Mouse (Mus musculus) MEL (cell line): ENCODE measurements around the gene Ier3. TPM values are rescaled to one million over a fixed set of nuclear protein-coding genes. Genes with fewer than 3 reads are reported as not detected.

ENCODE experiments used
- DNase-seq: peaks from one replicate; pipeline ENCODE4 v3.0.0; 2011; ENCODE audit warnings: low read depth, low spot score
- H3K27ac ChIP-seq: 2 replicates; pipeline ENCODE4 v1.5.1; 2012; ENCODE audit warnings: low read depth, mild to moderate bottlenecking, control low read depth, low read length, moderate library complexity; ENCODE audit not compliant: control insufficient read depth
- H3K27me3 ChIP-seq, 2 experiments: fragments of 150-350 bp in 1 of 2; sonication (generic) in 1 of 2; 2 replicates each; pipeline ENCODE4 v1.6.1; 2012; ENCODE audit warnings: low read length in 2 of 2, mild to moderate bottlenecking in 2 of 2, improper control_type of control experiment in 1 of 2, moderate library complexity in 1 of 2; ENCODE audit not compliant: insufficient read depth in 2 of 2, control insufficient read depth in 1 of 2
- H3K36me3 ChIP-seq, 2 experiments: 2 replicates each; pipeline ENCODE4 v1.6.1; 2012 to 2014; ENCODE audit warnings: low read length in 2 of 2, improper control_type of control experiment in 1 of 2, inconsistent platforms in 1 of 2, mild to moderate bottlenecking in 1 of 2; ENCODE audit not compliant: insufficient read depth in 2 of 2, control insufficient read depth in 1 of 2
- H3K4me1 ChIP-seq, 2 experiments: fragments of 150-350 bp in 1 of 2; sonication (generic) in 1 of 2; 2 replicates each; pipeline ENCODE4 v1.6.1; 2012; ENCODE audit warnings: low read length in 2 of 2, improper control_type of control experiment in 1 of 2, mild to moderate bottlenecking in 1 of 2; ENCODE audit not compliant: insufficient read depth in 2 of 2, control insufficient read depth in 1 of 2
- H3K4me3 ChIP-seq, 2 experiments: fragments of 150-350 bp in 1 of 2; sonication (generic) in 1 of 2; 2 replicates each; pipeline ENCODE4 v1.5.1; 2012; ENCODE audit warnings: low read depth in 2 of 2, low read length in 2 of 2, mild to moderate bottlenecking in 2 of 2, moderate library complexity in 2 of 2, control low read depth in 1 of 2, improper control_type of control experiment in 1 of 2; ENCODE audit not compliant: control insufficient read depth in 1 of 2, insufficient read depth in 1 of 2
- H3K79me2 ChIP-seq: 2 replicates; pipeline ENCODE4 v1.6.1; 2012; ENCODE audit warnings: mild to moderate bottlenecking, low read length, moderate library complexity; ENCODE audit not compliant: control insufficient read depth, poor library complexity, insufficient read depth
- H3K9ac ChIP-seq: 2 replicates; pipeline ENCODE4 v1.6.1; 2012; ENCODE audit warnings: low read depth, mild to moderate bottlenecking, control low read depth, low read length, moderate library complexity; ENCODE audit not compliant: control insufficient read depth, poor library complexity, severe bottlenecking
- H3K9me3 ChIP-seq: fragments of 150-350 bp; sonication (generic); replicated peaks from 2 replicates; pipeline ENCODE4 v1.6.1; 2012; ENCODE audit warnings: mild to moderate bottlenecking, low read length, improper control_type of control experiment, moderate library complexity; ENCODE audit not compliant: insufficient read depth
- BHLHE40 ChIP-seq: IDR thresholded peaks from 2 replicates; pipeline ENCODE4 v1.6.1; 2012; ENCODE audit warnings: low read depth, mild to moderate bottlenecking, inconsistent platforms, low read length, improper control_type of control experiment, borderline replicate concordance
- CHD2 ChIP-seq: IDR thresholded peaks from 2 replicates; pipeline ENCODE4 v1.6.1; 2011; ENCODE audit warnings: low read length, improper control_type of control experiment
- CTCF ChIP-seq, 3 experiments: IDR thresholded peaks in 2 of 3; conservative IDR thresholded peaks in 1 of 3; 2 replicates each; pipeline ENCODE4 v1.5.1; 2011 to 2012; ENCODE audit warnings: low read length in 3 of 3, low read depth in 2 of 3, mild to moderate bottlenecking in 2 of 3, improper control_type of control experiment in 1 of 3, inconsistent platforms in 1 of 3, mixed read lengths in 1 of 3, moderate library complexity in 1 of 3; ENCODE audit not compliant: control insufficient read depth in 1 of 3, insufficient read depth in 1 of 3, poor library complexity in 1 of 3, severe bottlenecking in 1 of 3
- E2F4 ChIP-seq: IDR thresholded peaks from 2 replicates; pipeline ENCODE4 v1.6.1; 2011; ENCODE audit warnings: low read depth, low read length, improper control_type of control experiment, borderline replicate concordance
- ELF1 ChIP-seq: IDR thresholded peaks from 2 replicates; pipeline ENCODE4 v1.6.1; 2014; ENCODE audit warnings: low read depth, mild to moderate bottlenecking, inconsistent platforms, low read length, improper control_type of control experiment, moderate library complexity
- EP300 ChIP-seq, 2 experiments: IDR thresholded peaks; 2 replicates each; pipeline ENCODE4 v1.6.1; 2011; ENCODE audit warnings: improper control_type of control experiment in 2 of 2, low read length in 2 of 2, low read depth in 1 of 2, mild to moderate bottlenecking in 1 of 2
- ETS1 ChIP-seq: IDR thresholded peaks from 2 replicates; pipeline ENCODE4 v1.6.1; 2012; ENCODE audit warnings: low read depth, mild to moderate bottlenecking, inconsistent platforms, low read length, improper control_type of control experiment, moderate library complexity
- GABPA ChIP-seq: IDR thresholded peaks from 2 replicates; pipeline ENCODE4 v1.6.1; 2012; ENCODE audit warnings: low read depth, mild to moderate bottlenecking, inconsistent platforms, low read length, improper control_type of control experiment, moderate library complexity
- GATA1 ChIP-seq: IDR thresholded peaks from 2 replicates; pipeline ENCODE4 v1.6.1; 2011; ENCODE audit warnings: low read depth, low read length, improper control_type of control experiment
- HCFC1 ChIP-seq: IDR thresholded peaks from 2 replicates; pipeline ENCODE4 v1.6.1; 2012; ENCODE audit warnings: low read depth, mild to moderate bottlenecking, inconsistent platforms, low read length, improper control_type of control experiment, moderate library complexity
- KAT2A ChIP-seq: conservative IDR thresholded peaks from 2 replicates; pipeline ENCODE4 v1.6.1; 2012; ENCODE audit warnings: low read depth, low read length, improper control_type of control experiment, inconsistent platforms
- MAFK ChIP-seq: IDR thresholded peaks from 2 replicates; pipeline ENCODE4 v1.6.1; 2011; ENCODE audit warnings: low read depth, mild to moderate bottlenecking, low read length, improper control_type of control experiment, borderline replicate concordance
- MAX ChIP-seq: IDR thresholded peaks from 2 replicates; pipeline ENCODE4 v1.6.1; 2011; ENCODE audit warnings: low read length, improper control_type of control experiment
- MAZ ChIP-seq: IDR thresholded peaks from 2 replicates; pipeline ENCODE4 v1.6.1; 2012; ENCODE audit warnings: low read depth, mild to moderate bottlenecking, inconsistent platforms, low read length, improper control_type of control experiment
- MYB ChIP-seq: IDR thresholded peaks from 2 replicates; pipeline ENCODE4 v1.6.1; 2011; ENCODE audit warnings: mild to moderate bottlenecking, low read depth, low read length, improper control_type of control experiment
- NELFE ChIP-seq: IDR thresholded peaks from 2 replicates; pipeline ENCODE4 v1.6.1; 2011; ENCODE audit warnings: low read depth, low read length, improper control_type of control experiment
- NRF1 ChIP-seq: IDR thresholded peaks from 2 replicates; pipeline ENCODE4 v1.6.1; 2014; ENCODE audit warnings: low read depth, mild to moderate bottlenecking, inconsistent platforms, low read length, improper control_type of control experiment, moderate library complexity; ENCODE audit not compliant: poor library complexity, insufficient read depth, severe bottlenecking
- POLR2A ChIP-seq, 2 experiments: IDR thresholded peaks; 2 replicates each; pipeline ENCODE4 v1.6.1; 2011 to 2012; ENCODE audit warnings: low read length in 2 of 2, mild to moderate bottlenecking in 2 of 2, control low read depth in 1 of 2, improper control_type of control experiment in 1 of 2, low read depth in 1 of 2, moderate library complexity in 1 of 2; ENCODE audit not compliant: control insufficient read depth in 1 of 2, insufficient read depth in 1 of 2, poor library complexity in 1 of 2
- POLR2AphosphoS2 ChIP-seq: IDR thresholded peaks from 2 replicates; pipeline ENCODE4 v1.6.1; 2011; ENCODE audit warnings: low read length, improper control_type of control experiment
- POLR2AphosphoS5 ChIP-seq: IDR thresholded peaks from 2 replicates; pipeline ENCODE4 v1.6.1; 2012; ENCODE audit warnings: low read depth, borderline replicate concordance, mild to moderate bottlenecking, inconsistent platforms, low read length, moderate library complexity, mixed read lengths
- RCOR1 ChIP-seq: IDR thresholded peaks from 2 replicates; pipeline ENCODE4 v1.6.1; 2012; ENCODE audit warnings: low read depth, mild to moderate bottlenecking, inconsistent platforms, low read length, improper control_type of control experiment
- SIN3A ChIP-seq: IDR thresholded peaks from 2 replicates; pipeline ENCODE4 v1.6.1; 2012; ENCODE audit warnings: low read length, improper control_type of control experiment, inconsistent platforms
- SMC3 ChIP-seq: IDR thresholded peaks from 2 replicates; pipeline ENCODE4 v1.6.1; 2011; ENCODE audit warnings: low read depth, low read length, improper control_type of control experiment
- TAL1 ChIP-seq: IDR thresholded peaks from 2 replicates; pipeline ENCODE4 v1.6.1; 2012; ENCODE audit warnings: mild to moderate bottlenecking, inconsistent platforms, low read length, moderate library complexity, mixed read lengths
- TCF12 ChIP-seq: IDR thresholded peaks from 2 replicates; pipeline ENCODE4 v1.6.1; 2014; ENCODE audit warnings: low read depth, mild to moderate bottlenecking, inconsistent platforms, low read length, improper control_type of control experiment, moderate library complexity
- UBTF ChIP-seq: IDR thresholded peaks from 2 replicates; pipeline ENCODE4 v1.6.1; 2012; ENCODE audit warnings: low read depth, mild to moderate bottlenecking, inconsistent platforms, low read length, improper control_type of control experiment, moderate library complexity, borderline replicate concordance; ENCODE audit not compliant: insufficient read depth
- USF1 ChIP-seq: IDR thresholded peaks from 2 replicates; pipeline ENCODE4 v1.6.1; 2014; ENCODE audit warnings: low read depth, mild to moderate bottlenecking, inconsistent platforms, low read length, improper control_type of control experiment, moderate library complexity
- ZKSCAN1 ChIP-seq: IDR thresholded peaks from 2 replicates; pipeline ENCODE4 v1.6.1; 2012; ENCODE audit warnings: low read depth, mild to moderate bottlenecking, inconsistent platforms, low read length, improper control_type of control experiment, moderate library complexity
- ZMIZ1 ChIP-seq: IDR thresholded peaks from 2 replicates; pipeline ENCODE4 v1.6.1; 2012; ENCODE audit warnings: low read depth, mild to moderate bottlenecking, inconsistent platforms, low read length, improper control_type of control experiment, moderate library complexity
- ZNF384 ChIP-seq: IDR thresholded peaks from 2 replicates; pipeline ENCODE4 v1.6.1; 2012; ENCODE audit warnings: low read depth, mild to moderate bottlenecking, inconsistent platforms, low read length, improper control_type of control experiment
- polyA plus RNA-seq, 2 experiments: library from polyadenylated mRNA; stranded (reverse) in 1 of 2; unstranded in 1 of 2; fragments of >175 nt in 1 of 2; fragments of >200 nt in 1 of 2; gene quantifications; 2 replicates each; pipeline versions ENCODE4 v1.2.1 to v1.2.4; 2012; ENCODE audit warnings: low replicate concordance in 2 of 2, low read depth in 1 of 2; ENCODE audit not compliant: insufficient read length in 2 of 2, insufficient read depth in 1 of 2, missing spikeins in 1 of 2
- total RNA-seq: library from RNA; depleted of rRNA; stranded (reverse); fragments of 300-350 nt; gene quantifications from 2 replicates; pipeline ENCODE4 v1.2.3, GENCODE M21; 2012

Ier3 gene
- total and polyA plus RNA-seq, 3 experiments = 5.5 to 12.2 TPM; not detected in 1

DNA sequence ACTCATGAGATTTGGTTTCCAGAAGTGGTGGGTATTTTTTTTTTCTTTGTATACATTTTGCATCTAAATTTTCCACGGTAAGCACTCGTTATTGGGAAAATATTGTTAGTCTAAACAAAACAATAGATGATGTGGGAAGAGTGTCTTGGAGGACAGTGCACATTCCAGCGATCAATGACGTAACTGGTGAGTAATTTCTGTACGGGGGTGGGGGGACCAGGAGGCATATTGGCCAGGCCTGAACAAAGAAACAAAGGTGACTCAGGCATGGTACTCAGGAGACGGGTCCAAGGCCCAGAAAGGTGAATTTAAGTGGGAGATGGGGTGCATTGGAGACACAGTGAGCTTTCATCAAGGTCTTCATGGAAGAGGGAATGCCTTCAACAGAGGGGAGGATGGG is 25.8 kb upstream of the Ier3 start:
- Histone ChIP-seq H3K36me3 (peaks cover 0 to 41% of the 10 kb centered on the region in 2 experiments; a peak in 2 of 4 replicates), H3K27me3 (no peaks in the 10 kb centered on the region), H3K79me2 (no peaks in the 10 kb centered on the region), H3K9me3 (no peaks in the 10 kb centered on the region), H3K9ac (peak overlapping the region; percentile 23; the same call in 1 of the 2 replicates), H3K27ac (peak overlapping the region; percentile 82), H3K4me3 (peak overlapping the region in 1 of 2 experiments; percentile 17; a peak in 1 of 4 replicates), H3K4me1 (peaks cover 20 to 37% of the 10 kb centered on the region in 2 experiments)
- TF ChIP-seq ZMIZ1 (no peak), POLR2A (IDR thresholded peaks at IDR 0.05; ENCODE audit: control insufficient read depth in 1 of 2, insufficient read depth in 1 of 2, low read depth in 1 of 2, low read length in 2 of 2, poor library complexity in 1 of 2) (no peak), MAX (no peak), MYB (no peak), ETS1 (no peak), RCOR1 (no peak), BHLHE40 (no peak), E2F4 (no peak), CHD2 (no peak), NRF1 (no peak), UBTF (no peak), ELF1 (no peak), USF1 (no peak), NELFE (no peak), EP300 (IDR thresholded peaks at IDR 0.05; ENCODE audit: low read depth in 1 of 2, low read length in 2 of 2) (no peak), POLR2AphosphoS5 (no peak), SIN3A (no peak), TAL1 (no peak), MAZ (no peak), CTCF (IDR thresholded peaks at IDR 0.05 in 2 of 3, conservative IDR thresholded peaks at IDR 0.05 in 1 of 3; ENCODE audit: control insufficient read depth in 1 of 3, insufficient read depth in 1 of 3, low read depth in 2 of 3, low read length in 3 of 3, poor library complexity in 1 of 3, severe bottlenecking in 1 of 3) (no peak)
- no peak for DNase-seq

DNA sequence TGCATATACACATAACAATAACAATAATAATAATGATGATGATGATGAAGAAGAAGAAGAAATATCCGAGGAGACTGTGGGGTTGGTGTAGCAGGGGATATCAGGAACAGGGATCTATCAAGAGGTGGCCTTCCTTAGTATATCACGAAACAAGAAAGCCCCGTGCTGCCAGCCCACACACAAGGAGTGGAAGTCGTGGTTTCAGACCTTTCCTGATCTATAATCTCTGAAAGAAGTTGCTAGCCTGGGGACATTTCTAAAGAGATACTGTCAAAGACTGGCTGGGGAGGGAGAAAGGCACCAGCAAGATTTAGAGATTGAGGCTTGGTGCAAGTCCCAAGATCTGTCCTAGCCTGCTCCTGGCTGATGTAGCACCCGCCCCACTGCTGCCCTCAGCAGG is 24.6 kb upstream of the Ier3 start:
- Histone ChIP-seq H3K4me3 (no peak overlapping the region), H3K27me3 (no peaks in the 10 kb centered on the region), H3K36me3 (peaks cover 0 to 41% of the 10 kb centered on the region in 2 experiments; a peak in 2 of 4 replicates), H3K9me3 (no peaks in the 10 kb centered on the region), H3K9ac (peak overlapping the region; percentile 30), H3K79me2 (no peaks in the 10 kb centered on the region), H3K4me1 (peaks cover 20 to 37% of the 10 kb centered on the region in 2 experiments), H3K27ac (peak overlapping the region; percentile 56)
- peak in 1 of 2 experiments; percentile 54; a peak in 2 of 4 replicates for TF ChIP-seq EP300 (IDR thresholded peaks at IDR 0.05; ENCODE audit: low read depth in 1 of 2, low read length in 2 of 2)
- no peak for TF ChIP-seq NRF1
- TF ChIP-seq ZKSCAN1 = no peak
- no peak for TF ChIP-seq HCFC1
- no peak for TF ChIP-seq KAT2A
- no peak for TF ChIP-seq CTCF (IDR thresholded peaks at IDR 0.05 in 2 of 3, conservative IDR thresholded peaks at IDR 0.05 in 1 of 3; ENCODE audit: control insufficient read depth in 1 of 3, insufficient read depth in 1 of 3, low read depth in 2 of 3, low read length in 3 of 3, poor library complexity in 1 of 3, severe bottlenecking in 1 of 3)
- no peak for TF ChIP-seq TAL1
- TF ChIP-seq MYB = no peak
- TF ChIP-seq MAFK = no peak
- TF ChIP-seq SMC3 = no peak
- no peak for TF ChIP-seq USF1
- TF ChIP-seq ZNF384 = no peak
- no peak for TF ChIP-seq TCF12
- no peak for TF ChIP-seq UBTF
- no peak for TF ChIP-seq GABPA
- TF ChIP-seq GATA1 = peak; percentile 60
- no peak for TF ChIP-seq POLR2AphosphoS2
- no peak for TF ChIP-seq BHLHE40
- DNase-seq = no peak
